Mouse (Mus musculus): ENCODE measurements around the gene Ppm1k. TPM values are rescaled to one million over a fixed set of nuclear protein-coding genes. Genes with fewer than 3 reads are reported as not detected.

Gene Ppm1k
- 17.7 and 17.9 TPM in 2 replicates for total RNA-seq (2014; rRNA removed)
- 6.5 and 7.0 TPM in 2 replicates for polyA plus RNA-seq (2015; fragmentation: Nextera tagmentation; extraction: Ambion mirVana)

DNA sequence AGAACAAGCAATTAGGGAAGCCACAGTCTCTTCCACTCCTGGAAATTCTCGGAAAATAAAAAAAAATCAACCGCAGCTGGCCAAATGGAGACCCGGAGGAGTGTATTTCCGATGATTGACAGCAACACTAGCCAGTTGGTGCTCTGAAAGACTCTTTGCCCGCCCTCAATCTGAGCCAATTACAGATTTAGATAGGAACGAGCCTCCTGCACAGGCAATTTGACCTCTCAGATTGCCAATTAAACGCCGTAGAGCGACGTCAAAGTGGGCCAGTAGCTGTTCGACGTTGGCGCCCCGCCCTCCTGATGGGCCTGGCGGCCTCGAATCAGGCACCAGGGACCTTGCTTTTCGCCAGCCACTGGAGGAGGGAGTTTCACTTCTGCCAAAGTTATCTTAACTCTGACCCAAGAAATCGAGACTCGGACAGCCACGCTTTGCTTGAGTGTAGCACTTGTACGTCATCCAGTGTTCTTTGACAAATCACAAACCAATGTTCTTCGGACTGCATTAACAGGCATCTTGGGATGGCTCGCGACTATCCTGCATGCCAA, at the start of gene Ppm1k:
Gene Ppm1k (minus strand): TSS at position 83 of the 551 bp plus-strand sequence.
- DNase-seq (ENCODE audit: low spot score) (peak; percentile 100), ATAC-seq (ENCODE audit: low FRiP score) (peak; percentile 98)
- peak within 1 kb of the TSS; percentile 77 for H3K27ac ChIP-seq (ENCODE audit: low read depth, low read length)
- no peaks in the 10 kb centered on the region for H3K4me1 ChIP-seq (ENCODE audit: insufficient read depth, low read length)
- no peaks in the 10 kb centered on the region for H3K9me3 ChIP-seq (ENCODE audit: low read length)
- peak within 1 kb of the TSS; percentile 84 for H3K9ac ChIP-seq (replicated peaks; ENCODE audit: low read length, poor library complexity, severe bottlenecking)
- H3K36me3 ChIP-seq (ENCODE audit: insufficient read depth, low read length) = no peaks in the 10 kb centered on the region
- peak within 1 kb of the TSS; percentile 83 for H3K4me3 ChIP-seq (ENCODE audit: low read depth, low read length)
- no peaks in the 10 kb centered on the region for H3K27me3 ChIP-seq (ENCODE audit: insufficient read depth, low read length)
- H3K4me2 ChIP-seq (ENCODE audit: low read depth, low read length, poor library complexity, severe bottlenecking) = peak within 1 kb of the TSS; percentile 76
- TF ChIP-seq CTCF (IDR thresholded peaks at IDR 0.05) = no peak
- under 1% methylated on average over 24 of the region's 24 CpGs for WGBS

DNA sequence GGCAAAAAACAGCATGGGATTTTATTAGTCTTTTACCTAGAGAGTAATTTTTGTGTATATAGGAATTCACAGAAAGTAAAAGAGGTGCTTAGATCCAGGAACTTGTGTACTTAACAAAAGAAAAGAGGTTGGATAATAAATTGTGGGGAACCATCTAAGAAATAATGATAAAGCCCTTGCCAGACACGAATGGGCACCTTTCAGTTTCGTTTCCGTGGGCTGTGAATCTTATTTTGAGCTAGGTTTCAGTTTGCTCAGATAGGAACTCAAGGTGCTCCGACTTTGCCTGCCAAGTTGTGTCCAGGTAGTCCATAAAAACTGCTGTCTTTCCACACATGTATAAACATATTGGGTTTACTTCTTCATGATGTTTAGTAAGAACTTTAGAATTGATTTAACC, 47.1 kb upstream of the Ppm1k start:
- no peaks in the 10 kb centered on the region for H3K36me3 ChIP-seq (ENCODE audit: insufficient read depth, low read length)
- no peak overlapping the region for H3K4me3 ChIP-seq (ENCODE audit: low read depth, low read length)
- H3K9ac ChIP-seq (replicated peaks; ENCODE audit: low read length, poor library complexity, severe bottlenecking) = no peak overlapping the region
- DNase-seq (ENCODE audit: low spot score) (no peak), ATAC-seq (ENCODE audit: low FRiP score) (no peak)
- no peak overlapping the region for H3K27ac ChIP-seq (ENCODE audit: low read depth, low read length)
- no peaks in the 10 kb centered on the region for H3K9me3 ChIP-seq (ENCODE audit: low read length)
- no peak for TF ChIP-seq CTCF (IDR thresholded peaks at IDR 0.05)
- whole genome bisulfite sequencing = 89% methylated on average over 4 of the region's 4 CpGs
- H3K27me3 ChIP-seq (ENCODE audit: insufficient read depth, low read length) = no peaks in the 10 kb centered on the region
- no peak overlapping the region for H3K4me2 ChIP-seq (ENCODE audit: low read depth, low read length, poor library complexity, severe bottlenecking)
- H3K4me1 ChIP-seq (ENCODE audit: insufficient read depth, low read length) = no peaks in the 10 kb centered on the region

DNA sequence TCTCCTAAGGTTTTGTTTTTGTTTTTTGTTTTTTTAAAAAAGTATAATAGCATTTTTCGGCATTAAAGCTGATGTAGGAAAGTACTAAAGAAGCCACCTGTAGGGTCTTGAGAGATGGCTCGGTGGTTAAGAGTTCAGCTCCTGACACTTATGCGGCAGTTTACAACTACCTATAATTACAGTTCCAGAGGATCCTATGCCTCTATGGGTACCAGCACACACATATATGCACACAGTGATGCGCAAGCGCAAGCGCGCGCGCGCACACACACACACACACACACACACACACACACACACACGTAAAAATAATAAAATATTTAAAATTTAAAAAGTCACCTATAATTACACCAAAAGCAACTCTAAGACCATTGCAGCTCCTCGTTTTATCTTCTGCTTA, 46.3 kb upstream of the Ppm1k start:
- H3K36me3 ChIP-seq (ENCODE audit: insufficient read depth, low read length) = no peaks in the 10 kb centered on the region
- peak overlapping the region; percentile 78 for H3K4me2 ChIP-seq (ENCODE audit: low read depth, low read length, poor library complexity, severe bottlenecking)
- H3K9me3 ChIP-seq (ENCODE audit: low read length) = no peaks in the 10 kb centered on the region
- peak overlapping the region; percentile 48; the same call in 1 of the 2 replicates for H3K9ac ChIP-seq (replicated peaks; ENCODE audit: low read length, poor library complexity, severe bottlenecking)
- H3K4me1 ChIP-seq (ENCODE audit: insufficient read depth, low read length) = no peaks in the 10 kb centered on the region
- TF ChIP-seq CTCF (IDR thresholded peaks at IDR 0.05) = no peak
- no peaks in the 10 kb centered on the region for H3K27me3 ChIP-seq (ENCODE audit: insufficient read depth, low read length)
- peak overlapping the region; percentile 42 for H3K4me3 ChIP-seq (ENCODE audit: low read depth, low read length)
- ATAC-seq (ENCODE audit: low FRiP score) (no peak), DNase-seq (ENCODE audit: low spot score) (no peak)
- 88% methylated on average over 12 of the region's 12 CpGs for whole genome bisulfite sequencing
- no peak overlapping the region for H3K27ac ChIP-seq (ENCODE audit: low read depth, low read length)

DNA sequence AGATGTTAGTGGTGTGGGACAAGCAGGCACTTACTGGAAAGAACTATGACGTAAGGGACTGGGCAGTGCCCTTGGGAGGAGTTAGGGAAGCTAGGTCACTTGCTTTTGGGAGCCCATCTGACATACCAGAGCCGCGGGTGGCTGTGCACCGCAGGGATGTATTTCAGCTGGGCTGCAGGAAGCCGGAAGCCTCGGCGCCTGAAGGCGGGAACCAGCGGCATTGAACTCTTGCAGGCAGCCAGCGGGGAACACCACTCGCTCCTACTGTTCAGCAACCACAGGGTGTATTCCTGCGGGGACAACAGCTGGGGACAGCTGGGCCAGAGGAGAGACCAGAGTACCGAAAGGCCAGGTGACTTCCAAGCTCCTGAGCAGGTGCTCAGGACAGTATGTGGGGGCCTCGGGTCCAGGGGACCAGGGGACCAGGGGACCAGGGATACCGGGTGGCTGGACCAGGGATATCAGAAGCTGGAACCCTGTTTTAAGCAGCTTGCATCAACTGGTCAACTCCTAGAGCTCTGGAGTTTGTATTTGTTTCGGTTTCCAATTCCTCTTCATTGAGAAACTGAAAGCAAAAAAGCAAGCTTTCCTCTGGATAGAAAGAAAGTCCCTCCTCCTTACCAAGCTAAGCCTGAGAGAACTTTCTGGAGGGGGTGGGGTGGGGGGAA, 45.7 kb upstream of the Ppm1k start, which contains the start of gene Herc6:
Gene Herc6 (plus strand): TSS at position 120 of the 668 bp plus-strand sequence.
- Histone ChIP-seq H3K4me3 (ENCODE audit: low read depth, low read length) (peak within 1 kb of the TSS; percentile 42), H3K27ac (ENCODE audit: low read depth, low read length) (0 out of 2 replicates have a peak within 1 kb of the TSS, but pooled peaks have one; percentile 3), H3K27me3 (ENCODE audit: insufficient read depth, low read length) (no peaks in the 10 kb centered on the region), H3K4me2 (ENCODE audit: low read depth, low read length, poor library complexity, severe bottlenecking) (peak within 1 kb of the TSS; percentile 78), H3K4me1 (ENCODE audit: insufficient read depth, low read length) (no peaks in the 10 kb centered on the region), H3K36me3 (ENCODE audit: insufficient read depth, low read length) (no peaks in the 10 kb centered on the region), H3K9ac (replicated peaks; ENCODE audit: low read length, poor library complexity, severe bottlenecking) (peak within 1 kb of the TSS; percentile 48), H3K9me3 (ENCODE audit: low read length) (no peaks in the 10 kb centered on the region)
- DNase-seq (ENCODE audit: low spot score) (peak; percentile 49), ATAC-seq (ENCODE audit: low FRiP score) (peak; percentile 74)
- TF ChIP-seq CTCF (IDR thresholded peaks at IDR 0.05) = no peak
- 4% methylated on average over 16 of the region's 16 CpGs for WGBS

DNA sequence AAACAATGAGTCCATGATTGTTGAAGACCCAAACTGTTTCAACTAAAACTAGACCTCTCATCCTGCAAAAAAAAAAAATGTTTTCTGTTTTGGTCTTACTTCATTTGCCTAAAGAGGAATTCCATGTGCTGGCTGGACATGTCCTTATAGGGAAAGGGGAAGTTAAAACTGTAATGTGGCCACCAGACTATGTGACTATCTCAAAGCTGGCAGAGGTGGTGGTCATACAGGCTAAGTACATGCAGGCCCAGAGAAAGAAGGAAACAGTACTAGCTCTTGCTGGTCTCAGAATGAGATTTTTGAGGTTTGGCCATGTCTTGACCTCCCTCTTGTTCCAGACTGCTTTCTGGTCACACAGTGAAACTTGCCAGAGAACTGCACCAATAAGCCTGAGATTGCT, 36.3 kb upstream of the Ppm1k start:
- H3K4me1 ChIP-seq (ENCODE audit: insufficient read depth, low read length) = no peaks in the 10 kb centered on the region
- H3K9ac ChIP-seq (replicated peaks; ENCODE audit: low read length, poor library complexity, severe bottlenecking) = no peak overlapping the region
- H3K4me2 ChIP-seq (ENCODE audit: low read depth, low read length, poor library complexity, severe bottlenecking) = no peak overlapping the region
- no peaks in the 10 kb centered on the region for H3K9me3 ChIP-seq (ENCODE audit: low read length)
- ATAC-seq (ENCODE audit: low FRiP score) = no peak
- no peak overlapping the region for H3K4me3 ChIP-seq (ENCODE audit: low read depth, low read length)
- H3K27ac ChIP-seq (ENCODE audit: low read depth, low read length) = no peak overlapping the region
- DNase-seq (ENCODE audit: low spot score) = no peak
- H3K27me3 ChIP-seq (ENCODE audit: insufficient read depth, low read length) = no peaks in the 10 kb centered on the region
- no peak for TF ChIP-seq CTCF (IDR thresholded peaks at IDR 0.05)
- no peaks in the 10 kb centered on the region for H3K36me3 ChIP-seq (ENCODE audit: insufficient read depth, low read length)
